Mouse (Mus musculus) lung, adult 2 months (tissue): ENCODE measurements around the gene Oser1. TPM values are rescaled to one million over a fixed set of nuclear protein-coding genes. Genes with fewer than 3 reads are reported as not detected.

Experiments
- DNase-seq: peaks from one replicate; pipeline ENCODE4 v3.0.0; 2022
- H3K4me1 ChIP-seq: fragments of 200-500 bp; 2 replicates; pipeline ENCODE4 v1.6.1; 2011; ENCODE audit warnings: low read length; ENCODE audit not compliant: control insufficient read depth, insufficient read depth
- H3K4me3 ChIP-seq: fragments of 200-500 bp; replicated peaks from 2 replicates; pipeline ENCODE3; 2011; ENCODE audit warnings: low read depth, mild to moderate bottlenecking, control low read depth, low read length; ENCODE audit errors: extremely low read depth
- CTCF ChIP-seq: fragments of 200-500 bp; IDR thresholded peaks from 2 replicates; pipeline ENCODE4 v1.5.1; 2011; ENCODE audit warnings: mild to moderate bottlenecking, low read length, control low read depth; ENCODE audit not compliant: insufficient read depth
- POLR2A ChIP-seq: fragments of 200-500 bp; IDR thresholded peaks from 2 replicates; pipeline ENCODE4 v1.6.1; 2011; ENCODE audit warnings: low read depth, mild to moderate bottlenecking, control low read depth, low read length, borderline replicate concordance; ENCODE audit errors: extremely low read depth
- WGBS: fragments of 180-500 bp; shearing (Covaris S2); methylation state at CpG from one replicate; pipeline ENCODE4 v1.1.7; 2018; 5-methylcytosine and 5-hydroxymethylcytosine counted together
- polyA plus RNA-seq: library from polyadenylated mRNA; depleted of rRNA; stranded (reverse); fragments of >200 nt; gene quantifications from 2 replicates; pipeline ENCODE4 v1.2.3, GENCODE M21; 2012; rRNA removed

Gene Oser1
- polyA plus RNA-seq = 9.2 and 17.2 TPM in 2 replicates

- WGBS = 78% methylated on average over 6 of the region's 6 CpGs
- TF ChIP-seq POLR2A (no peak), CTCF (no peak)
- Histone ChIP-seq H3K4me1 (peaks cover 5% of the 10 kb centered on the region), H3K4me3 (no peak within 1 kb of the TSS)
- DNase-seq = no peak
These were observed at the start of gene Oser1 for GRCm38 (mm10) chr2:163424597-163424996. TSS of gene Oser1 (minus strand) at chr2:163424697.

- Histone ChIP-seq H3K4me1 (peaks cover 2% of the 10 kb centered on the region; the same call in 1 of the 2 replicates), H3K4me3 (peak within 1 kb of the TSS; percentile 96)
- TF ChIP-seq CTCF (peak; percentile 91), POLR2A (peak; percentile 71; the same call in 1 of the 2 replicates)
- under 1% methylated on average over 30 of the region's 30 CpGs for WGBS
- peak; percentile 97 for DNase-seq
These were observed 48.0 kb upstream of the Oser1 start, which contains the start of gene Fitm2 for GRCm38 (mm10) chr2:163472466-163472851. TSS of gene Fitm2 (minus strand) at chr2:163472629.

- peaks cover 2% of the 10 kb centered on the region; the same call in 1 of the 2 replicates for H3K4me1 ChIP-seq
- TF ChIP-seq POLR2A (no peak), CTCF (no peak)
- WGBS = 2% methylated on average over 36 of the region's 36 CpGs
- H3K4me3 ChIP-seq = peak overlapping the region; percentile 96
- no peak for DNase-seq
These were observed 47.4 kb upstream of the Oser1 start for GRCm38 (mm10) chr2:163471710-163472465.

GRCm38 (mm10) chr2:163471136-163471535 lies 46.6 kb upstream of the Oser1 start:
- H3K4me3 ChIP-seq = no peak overlapping the region
- 41% methylated on average over 3 of the region's 3 CpGs for WGBS
- no peak for DNase-seq
- TF ChIP-seq CTCF (no peak), POLR2A (no peak)
- peaks cover 2% of the 10 kb centered on the region; the same call in 1 of the 2 replicates for H3K4me1 ChIP-seq

- TF ChIP-seq CTCF (no peak), POLR2A (no peak)
- Histone ChIP-seq H3K4me1 (peaks cover 2% of the 10 kb centered on the region; the same call in 1 of the 2 replicates), H3K4me3 (no peak overlapping the region)
- WGBS = 92% methylated on average over 15 of the region's 15 CpGs
- no peak for DNase-seq
These were observed 45.2 kb upstream of the Oser1 start for GRCm38 (mm10) chr2:163469711-163470110.

- peaks cover 2% of the 10 kb centered on the region; the same call in 1 of the 2 replicates for H3K4me1 ChIP-seq
- WGBS = 88% methylated on average over 6 of the region's 6 CpGs
- H3K4me3 ChIP-seq = no peak overlapping the region
- no peak for DNase-seq
- TF ChIP-seq CTCF (no peak), POLR2A (no peak)
These were observed 44.4 kb upstream of the Oser1 start for GRCm38 (mm10) chr2:163468866-163469265.

GRCm38 (mm10) chr2:163467585-163467984 lies 43.1 kb upstream of the Oser1 start:
- Histone ChIP-seq H3K4me1 (peaks cover under 1% of the 10 kb centered on the region; the same call in 1 of the 2 replicates), H3K4me3 (no peak overlapping the region)
- 89% methylated on average over 6 of the region's 6 CpGs for WGBS
- no peak for DNase-seq
- TF ChIP-seq CTCF (no peak), POLR2A (no peak)

- no peak; the same call in 1 of the 2 replicates for TF ChIP-seq POLR2A
- TF ChIP-seq CTCF = no peak
- Histone ChIP-seq H3K4me1 (no peaks in the 10 kb centered on the region; the same call in 1 of the 2 replicates), H3K4me3 (no peak overlapping the region)
- peak; percentile 34 for DNase-seq
- 28% methylated on average over 8 of the region's 8 CpGs for WGBS
These were observed 42.3 kb upstream of the Oser1 start for GRCm38 (mm10) chr2:163466771-163467170.

GRCm38 (mm10) chr2:163464562-163464961 lies 40.1 kb upstream of the Oser1 start:
- TF ChIP-seq POLR2A (no peak), CTCF (no peak)
- DNase-seq = no peak
- H3K4me3 ChIP-seq = no peak overlapping the region
- no peaks in the 10 kb centered on the region for H3K4me1 ChIP-seq
- WGBS = 44% methylated on average over 6 of the region's 6 CpGs

GRCm38 (mm10) chr2:163463998-163464397 lies 39.5 kb upstream of the Oser1 start:
- H3K4me3 ChIP-seq = no peak overlapping the region
- H3K4me1 ChIP-seq = no peaks in the 10 kb centered on the region
- no peak for TF ChIP-seq POLR2A
- DNase-seq = no peak
- 50% methylated on average over 4 of the region's 4 CpGs for WGBS
